Mouse (Mus musculus) C2C12 (cell line): ENCODE data around the gene Lamc1. TPM values are rescaled to one million over a fixed set of nuclear protein-coding genes. Genes with fewer than 3 reads are reported as not detected.
"Not testable (repeated sequence)": the region's sequence is repeated elsewhere in the genome, so short reads cannot be mapped to it uniquely, and the experiment has no call there.

Source experiments
- H3K27me3 ChIP-seq: one replicate; pipeline ENCODE4 v1.6.1; 2011; ENCODE audit not compliant: control insufficient read depth, insufficient read depth, insufficient read length
- H3K36me3 ChIP-seq: one replicate; pipeline ENCODE4 v1.6.1; 2011; ENCODE audit not compliant: control insufficient read depth, insufficient read depth
- H3K4me3 ChIP-seq: one replicate; pipeline ENCODE4 v1.5.1; 2011; ENCODE audit warnings: mild to moderate bottlenecking, control low read depth; ENCODE audit not compliant: poor library complexity, insufficient read depth, severe bottlenecking
- H3K79me2 ChIP-seq: one replicate; pipeline ENCODE4 v1.6.1; 2011; ENCODE audit not compliant: control insufficient read depth, insufficient read depth
- H3K79me3 ChIP-seq: one replicate; pipeline ENCODE4 v1.6.1; 2011; ENCODE audit warnings: low read depth, control low read depth
- H3ac ChIP-seq: one replicate; pipeline ENCODE3; 2011; ENCODE audit warnings: low read depth; ENCODE audit not compliant: control insufficient read depth, insufficient read length
- CEBPB ChIP-seq: IDR thresholded peaks from one replicate; pipeline ENCODE4 v1.6.1; 2011; ENCODE audit warnings: low read depth, mild to moderate bottlenecking, control low read depth, moderate library complexity
- CTCF ChIP-seq: IDR thresholded peaks from one replicate; pipeline ENCODE4 v1.5.1; 2011; ENCODE audit not compliant: control insufficient read depth, insufficient read depth, insufficient read length
- FOSL1 ChIP-seq: IDR thresholded peaks from one replicate; pipeline ENCODE4 v1.8.0; 2011; ENCODE audit warnings: mild to moderate bottlenecking, low read length; ENCODE audit not compliant: poor library complexity, insufficient read depth, severe bottlenecking
- MAX ChIP-seq: IDR thresholded peaks from one replicate; pipeline ENCODE4 v1.6.1; 2011; ENCODE audit warnings: mild to moderate bottlenecking, control low read depth
- MYOD1 ChIP-seq: IDR thresholded peaks from one replicate; pipeline ENCODE4 v1.6.1; 2011; ENCODE audit warnings: low read depth; ENCODE audit not compliant: control insufficient read depth, insufficient read length
- MYOG ChIP-seq: IDR thresholded peaks from one replicate; pipeline ENCODE4 v1.6.1; 2011; ENCODE audit not compliant: control insufficient read depth, insufficient read length; ENCODE audit errors: extremely low read depth
- USF1 ChIP-seq: IDR thresholded peaks from one replicate; pipeline ENCODE4 v1.6.1; 2011; ENCODE audit warnings: low read depth, mild to moderate bottlenecking, control low read depth, moderate library complexity
- polyA plus RNA-seq: library from polyadenylated mRNA; unstranded; fragments of >200 nt; fragmentation: generic; extraction: Trizol; gene quantifications from one replicate; pipeline ENCODE4 v1.2.1, GENCODE M21; 2012; ENCODE audit warnings: missing spikeins

Lamc1 gene
- polyA plus RNA-seq, 1 experiment = 35.5 TPM

- H3K27me3 ChIP-seq, H3K36me3 ChIP-seq, H3K4me3 ChIP-seq, H3ac ChIP-seq: not testable (repeated sequence)
- Histone ChIP-seq H3K79me3 (peaks cover 57% of the 10 kb centered on the region), H3K79me2 (peaks cover 85% of the 10 kb centered on the region)
- TF ChIP-seq USF1 = peak; percentile 11
Observed at GRCm38 (mm10) chr1:153299436-153299835, 33.1 kb downstream of the Lamc1 start.

GRCm38 (mm10) chr1:153297774-153298363 lies 34.7 kb downstream of the Lamc1 start:
- H3K79me3 ChIP-seq = peaks cover 57% of the 10 kb centered on the region
- H3K79me2 ChIP-seq = peaks cover 87% of the 10 kb centered on the region

GRCm38 (mm10) chr1:153296035-153296434 lies 36.6 kb downstream of the Lamc1 start:
- no peak overlapping the region for H3ac ChIP-seq
- peaks cover 53% of the 10 kb centered on the region for H3K79me3 ChIP-seq
- H3K27me3 ChIP-seq = no peaks in the 10 kb centered on the region
- no peak overlapping the region for H3K4me3 ChIP-seq
- H3K79me2 ChIP-seq = peaks cover 87% of the 10 kb centered on the region
- no peaks in the 10 kb centered on the region for H3K36me3 ChIP-seq
- TF ChIP-seq CTCF = no peak

More at GRCm38 (mm10) chr1:153297774-153298363, 34.7 kb downstream of the Lamc1 start:
- not testable (repeated sequence) for H3K4me3 ChIP-seq, H3K27me3 ChIP-seq, H3ac ChIP-seq, H3K36me3 ChIP-seq

GRCm38 (mm10) chr1:153292892-153293291 lies 39.7 kb downstream of the Lamc1 start:
- Histone ChIP-seq H3K27me3 (no peaks in the 10 kb centered on the region), H3K79me2 (peaks cover 97% of the 10 kb centered on the region), H3K79me3 (peaks cover 73% of the 10 kb centered on the region), H3K36me3 (no peaks in the 10 kb centered on the region), H3K4me3 (no peak overlapping the region), H3ac (no peak overlapping the region)
- TF ChIP-seq MYOG = no peak
- peak; percentile 71 for TF ChIP-seq USF1

GRCm38 (mm10) chr1:153292202-153292601 lies 40.4 kb downstream of the Lamc1 start:
- H3ac ChIP-seq = peak overlapping the region; percentile 6
- peak; percentile 7 for TF ChIP-seq FOSL1
- no peak for TF ChIP-seq MYOG
- peak; percentile 1 for TF ChIP-seq USF1
- peak; percentile 51 for TF ChIP-seq MAX
- TF ChIP-seq CEBPB = no peak
- H3K36me3 ChIP-seq = no peaks in the 10 kb centered on the region
- H3K79me3 ChIP-seq = peaks cover 75% of the 10 kb centered on the region
- no peak overlapping the region for H3K4me3 ChIP-seq
- H3K27me3 ChIP-seq = no peaks in the 10 kb centered on the region
- peaks cover 97% of the 10 kb centered on the region for H3K79me2 ChIP-seq

GRCm38 (mm10) chr1:153291416-153291815 lies 41.2 kb downstream of the Lamc1 start:
- H3K27me3 ChIP-seq = no peaks in the 10 kb centered on the region
- no peaks in the 10 kb centered on the region for H3K36me3 ChIP-seq
- TF ChIP-seq FOSL1 (no peak), USF1 (no peak), MYOD1 (no peak), MAX (no peak), MYOG (no peak), CEBPB (no peak), CTCF (no peak)
- no peak overlapping the region for H3ac ChIP-seq
- H3K79me2 ChIP-seq = peaks cover 100% of the 10 kb centered on the region
- H3K79me3 ChIP-seq = peaks cover 76% of the 10 kb centered on the region
- no peak overlapping the region for H3K4me3 ChIP-seq

GRCm38 (mm10) chr1:153288010-153288409 lies 44.6 kb downstream of the Lamc1 start:
- Histone ChIP-seq H3K36me3 (no peaks in the 10 kb centered on the region), H3ac (no peak overlapping the region), H3K79me2 (peaks cover 98% of the 10 kb centered on the region), H3K4me3 (no peak overlapping the region), H3K27me3 (no peaks in the 10 kb centered on the region), H3K79me3 (peaks cover 62% of the 10 kb centered on the region)
- no peak for TF ChIP-seq MYOG
- no peak for TF ChIP-seq MAX
- TF ChIP-seq MYOD1 = no peak
- no peak for TF ChIP-seq USF1
- TF ChIP-seq CEBPB = no peak
- no peak for TF ChIP-seq CTCF
- no peak for TF ChIP-seq FOSL1
